Mouse (Mus musculus): Measurements from ENCODE around the gene Csf1. TPM values are rescaled to one million over a fixed set of nuclear protein-coding genes. Genes with fewer than 3 reads are reported as not detected.

The Csf1 gene
- 6.0 and 8.1 TPM in 2 replicates for polyA plus RNA-seq (2014; fragmentation: Nextera tagmentation; extraction: Ambion mirVana)

- peaks cover 9% of the 10 kb centered on the region for H3K4me1 ChIP-seq (replicated peaks; ENCODE audit: control insufficient read depth, insufficient read depth, low read length)
- no peaks in the 10 kb centered on the region for H3K9me3 ChIP-seq (ENCODE audit: control insufficient read depth, low read length)
- H3K9ac ChIP-seq (ENCODE audit: low read length), result peak within 1 kb of the TSS; percentile 83
- no peaks in the 10 kb centered on the region for H3K36me3 ChIP-seq (ENCODE audit: control insufficient read depth, insufficient read depth, low read length)
- peak; percentile 89 for ATAC-seq (replicated peaks; ENCODE audit: low FRiP score)
- peak within 1 kb of the TSS; percentile 61 for H3K4me3 ChIP-seq (ENCODE audit: low read depth, low read length)
- 1% methylated on average over 56 of the region's 56 CpGs for WGBS
- H3K27me3 ChIP-seq (ENCODE audit: control insufficient read depth, insufficient read depth, low read length), result no peaks in the 10 kb centered on the region
- H3K27ac ChIP-seq (ENCODE audit: low read depth, low read length), result peak within 1 kb of the TSS; percentile 43
- peak within 1 kb of the TSS; percentile 87 for H3K4me2 ChIP-seq (ENCODE audit: low read depth, low read length, severe bottlenecking)
- DNase-seq (ENCODE audit: low spot score), result peak; percentile 85
Measured at GRCm38 (mm10) chr3:107759929-107760581, at the start of gene Csf1. Csf1 (minus strand) TSS chr3:107760469.

GRCm38 (mm10) chr3:107808013-107808750, 47.9 kb upstream of the Csf1 start:
- Histone ChIP-seq H3K9ac (ENCODE audit: low read length) (no peak overlapping the region), H3K9me3 (ENCODE audit: control insufficient read depth, low read length) (no peaks in the 10 kb centered on the region), H3K4me3 (ENCODE audit: low read depth, low read length) (no peak overlapping the region), H3K4me1 (replicated peaks; ENCODE audit: control insufficient read depth, insufficient read depth, low read length) (no peaks in the 10 kb centered on the region), H3K36me3 (ENCODE audit: control insufficient read depth, insufficient read depth, low read length) (no peaks in the 10 kb centered on the region), H3K27ac (ENCODE audit: low read depth, low read length) (no peak overlapping the region), H3K4me2 (ENCODE audit: low read depth, low read length, severe bottlenecking) (no peak overlapping the region), H3K27me3 (ENCODE audit: control insufficient read depth, insufficient read depth, low read length) (no peaks in the 10 kb centered on the region)
- no peak for DNase-seq (ENCODE audit: low spot score)
- WGBS, result 58% methylated on average over 14 of the region's 14 CpGs
- no peak for ATAC-seq (replicated peaks; ENCODE audit: low FRiP score)

GRCm38 (mm10) chr3:107807386-107807974, 47.2 kb upstream of the Csf1 start:
- Histone ChIP-seq H3K4me3 (ENCODE audit: low read depth, low read length) (no peak overlapping the region), H3K9me3 (ENCODE audit: control insufficient read depth, low read length) (no peaks in the 10 kb centered on the region), H3K4me2 (ENCODE audit: low read depth, low read length, severe bottlenecking) (no peak overlapping the region), H3K36me3 (ENCODE audit: control insufficient read depth, insufficient read depth, low read length) (no peaks in the 10 kb centered on the region), H3K4me1 (replicated peaks; ENCODE audit: control insufficient read depth, insufficient read depth, low read length) (no peaks in the 10 kb centered on the region), H3K27ac (ENCODE audit: low read depth, low read length) (no peak overlapping the region), H3K27me3 (ENCODE audit: control insufficient read depth, insufficient read depth, low read length) (no peaks in the 10 kb centered on the region), H3K9ac (ENCODE audit: low read length) (no peak overlapping the region)
- WGBS, result 48% methylated on average over 6 of the region's 6 CpGs
- DNase-seq (ENCODE audit: low spot score) (no peak), ATAC-seq (replicated peaks; ENCODE audit: low FRiP score) (no peak)

GRCm38 (mm10) chr3:107806916-107807315, 46.6 kb upstream of the Csf1 start:
- DNase-seq (ENCODE audit: low spot score), result no peak
- no peak for ATAC-seq (replicated peaks; ENCODE audit: low FRiP score)

GRCm38 (mm10) chr3:107804799-107805198, 44.5 kb upstream of the Csf1 start:
- Histone ChIP-seq H3K27ac (ENCODE audit: low read depth, low read length) (no peak overlapping the region), H3K9ac (ENCODE audit: low read length) (no peak overlapping the region), H3K9me3 (ENCODE audit: control insufficient read depth, low read length) (no peaks in the 10 kb centered on the region), H3K4me1 (replicated peaks; ENCODE audit: control insufficient read depth, insufficient read depth, low read length) (no peaks in the 10 kb centered on the region), H3K27me3 (ENCODE audit: control insufficient read depth, insufficient read depth, low read length) (no peaks in the 10 kb centered on the region), H3K36me3 (ENCODE audit: control insufficient read depth, insufficient read depth, low read length) (no peaks in the 10 kb centered on the region), H3K4me2 (ENCODE audit: low read depth, low read length, severe bottlenecking) (no peak overlapping the region), H3K4me3 (ENCODE audit: low read depth, low read length) (no peak overlapping the region)
- DNase-seq (ENCODE audit: low spot score), result no peak
- WGBS, result 88% methylated on average over 1 of the region's 1 CpGs
- ATAC-seq (replicated peaks; ENCODE audit: low FRiP score), result no peak

More at GRCm38 (mm10) chr3:107806916-107807315, 46.6 kb upstream of the Csf1 start:
- H3K4me2 ChIP-seq (ENCODE audit: low read depth, low read length, severe bottlenecking), result no peak overlapping the region
- no peaks in the 10 kb centered on the region for H3K27me3 ChIP-seq (ENCODE audit: control insufficient read depth, insufficient read depth, low read length)
- H3K9me3 ChIP-seq (ENCODE audit: control insufficient read depth, low read length), result no peaks in the 10 kb centered on the region
- no peak overlapping the region for H3K27ac ChIP-seq (ENCODE audit: low read depth, low read length)
- no peak overlapping the region for H3K9ac ChIP-seq (ENCODE audit: low read length)
- H3K36me3 ChIP-seq (ENCODE audit: control insufficient read depth, insufficient read depth, low read length), result no peaks in the 10 kb centered on the region
- no peak overlapping the region for H3K4me3 ChIP-seq (ENCODE audit: low read depth, low read length)
- 90% methylated on average over 1 of the region's 1 CpGs for WGBS
- H3K4me1 ChIP-seq (replicated peaks; ENCODE audit: control insufficient read depth, insufficient read depth, low read length), result no peaks in the 10 kb centered on the region

- H3K9me3 ChIP-seq (ENCODE audit: control insufficient read depth, low read length), result no peaks in the 10 kb centered on the region
- no peak overlapping the region for H3K27ac ChIP-seq (ENCODE audit: low read depth, low read length)
- H3K36me3 ChIP-seq (ENCODE audit: control insufficient read depth, insufficient read depth, low read length), result no peaks in the 10 kb centered on the region
- 86% methylated on average over 8 of the region's 8 CpGs for WGBS
- no peak overlapping the region for H3K4me2 ChIP-seq (ENCODE audit: low read depth, low read length, severe bottlenecking)
- H3K4me1 ChIP-seq (replicated peaks; ENCODE audit: control insufficient read depth, insufficient read depth, low read length), result no peaks in the 10 kb centered on the region
- no peak overlapping the region for H3K9ac ChIP-seq (ENCODE audit: low read length)
- DNase-seq (ENCODE audit: low spot score), result no peak
- H3K4me3 ChIP-seq (ENCODE audit: low read depth, low read length), result no peak overlapping the region
- no peaks in the 10 kb centered on the region for H3K27me3 ChIP-seq (ENCODE audit: control insufficient read depth, insufficient read depth, low read length)
- no peak for ATAC-seq (replicated peaks; ENCODE audit: low FRiP score)
Measured at GRCm38 (mm10) chr3:107802185-107802946, 42.1 kb upstream of the Csf1 start.

DNA sequence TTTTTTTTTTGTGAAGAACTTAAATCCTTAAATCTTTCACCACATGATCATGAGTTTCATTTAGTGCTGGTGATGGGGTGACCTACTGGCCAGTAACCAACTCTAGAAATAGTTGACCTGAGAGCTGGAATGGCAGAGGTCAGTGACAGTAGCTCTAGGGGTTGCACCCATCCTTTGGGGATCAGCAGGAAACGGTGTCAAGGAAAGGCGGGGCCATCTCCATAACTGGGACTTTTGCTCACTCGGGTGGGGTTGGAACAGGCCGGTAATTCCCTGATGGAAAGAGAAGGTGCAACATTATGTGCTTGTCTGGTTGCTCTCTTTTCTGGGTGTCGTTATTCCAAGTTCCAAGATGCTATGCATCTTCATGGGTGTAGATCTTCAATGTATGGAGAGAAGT, 38.7 kb upstream of the Csf1 start:
- ATAC-seq (replicated peaks; ENCODE audit: low FRiP score) (no peak), DNase-seq (ENCODE audit: low spot score) (no peak)
- Histone ChIP-seq H3K27me3 (ENCODE audit: control insufficient read depth, insufficient read depth, low read length) (no peaks in the 10 kb centered on the region), H3K9me3 (ENCODE audit: control insufficient read depth, low read length) (no peaks in the 10 kb centered on the region), H3K4me3 (ENCODE audit: low read depth, low read length) (no peak overlapping the region), H3K36me3 (ENCODE audit: control insufficient read depth, insufficient read depth, low read length) (no peaks in the 10 kb centered on the region), H3K9ac (ENCODE audit: low read length) (no peak overlapping the region), H3K4me2 (ENCODE audit: low read depth, low read length, severe bottlenecking) (no peak overlapping the region), H3K4me1 (replicated peaks; ENCODE audit: control insufficient read depth, insufficient read depth, low read length) (no peaks in the 10 kb centered on the region), H3K27ac (ENCODE audit: low read depth, low read length) (no peak overlapping the region)
- WGBS, result 82% methylated on average over 5 of the region's 5 CpGs

DNA sequence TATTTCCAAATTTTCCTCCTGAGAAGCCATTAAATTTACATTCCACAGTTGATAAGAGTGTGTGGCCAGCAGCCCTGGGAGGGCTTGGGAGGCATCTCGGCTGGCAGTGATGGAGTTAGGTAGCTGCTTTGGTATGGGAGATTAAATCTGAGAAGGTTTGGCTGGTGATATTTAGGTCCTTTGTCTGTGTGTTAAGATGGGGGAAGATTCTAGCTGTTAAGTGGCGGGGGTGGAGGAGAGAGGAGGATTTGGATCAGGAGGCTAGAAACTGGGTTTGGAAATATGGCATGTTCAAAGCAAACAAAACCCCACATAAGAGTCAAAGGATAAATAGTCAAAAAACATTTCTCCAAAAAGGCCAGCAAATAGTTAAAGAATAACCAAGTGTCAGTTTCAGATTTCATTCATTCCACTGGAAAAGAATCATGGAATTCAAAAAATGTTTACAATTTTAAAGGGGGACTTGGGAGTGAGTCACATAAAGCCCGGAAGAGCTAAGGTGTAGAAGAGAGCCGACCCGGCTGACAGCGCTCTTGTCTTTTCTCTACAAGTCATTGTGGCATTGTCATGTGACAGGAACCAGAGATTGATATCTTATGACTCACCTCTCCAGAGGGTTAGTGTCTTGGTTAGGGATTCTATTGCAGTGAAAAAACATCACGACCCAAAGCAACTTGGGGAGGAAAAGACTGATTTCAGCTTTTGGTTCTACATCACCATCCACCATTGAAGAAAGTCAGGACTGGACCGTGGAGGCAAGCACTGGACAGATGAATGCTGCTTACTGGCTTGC, 36.1 kb upstream of the Csf1 start:
- Histone ChIP-seq H3K9me3 (ENCODE audit: control insufficient read depth, low read length) (no peaks in the 10 kb centered on the region), H3K27ac (ENCODE audit: low read depth, low read length) (no peak overlapping the region), H3K4me3 (ENCODE audit: low read depth, low read length) (no peak overlapping the region), H3K9ac (ENCODE audit: low read length) (no peak overlapping the region), H3K4me1 (replicated peaks; ENCODE audit: control insufficient read depth, insufficient read depth, low read length) (peaks cover 8% of the 10 kb centered on the region), H3K36me3 (ENCODE audit: control insufficient read depth, insufficient read depth, low read length) (no peaks in the 10 kb centered on the region), H3K4me2 (ENCODE audit: low read depth, low read length, severe bottlenecking) (no peak overlapping the region), H3K27me3 (ENCODE audit: control insufficient read depth, insufficient read depth, low read length) (no peaks in the 10 kb centered on the region)
- 80% methylated on average over 8 of the region's 8 CpGs for WGBS
- DNase-seq (ENCODE audit: low spot score) (no peak), ATAC-seq (replicated peaks; ENCODE audit: low FRiP score) (no peak)

All from forebrain, embryonic 11.5 days (tissue).